Mouse (Mus musculus): ENCODE results near the gene Tbata.

The Tbata gene

DNA sequence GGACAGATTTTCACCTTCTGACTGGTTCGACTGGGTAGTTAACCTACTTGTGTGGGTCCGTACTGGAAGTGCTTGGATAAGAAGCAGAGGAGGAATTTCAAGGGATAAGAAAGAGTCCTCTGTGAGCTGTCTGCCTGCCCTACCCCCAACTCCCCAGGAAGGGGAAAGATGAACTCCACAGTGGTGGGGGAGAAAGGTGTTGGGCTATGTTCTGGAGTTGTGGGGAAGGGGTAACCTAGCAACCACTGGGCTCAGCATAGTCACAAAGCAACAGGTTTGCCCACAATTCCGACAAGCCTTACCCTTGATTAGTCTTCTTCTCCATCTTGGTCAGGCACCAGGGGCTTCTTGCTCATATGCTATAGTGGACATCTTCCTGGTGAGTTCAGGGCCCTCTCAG lies at the start of gene Tbata:
Tbata (plus strand) TSS at position 301 of the 400 bp plus-strand sequence.
- DNase-seq, result no peak

DNA sequence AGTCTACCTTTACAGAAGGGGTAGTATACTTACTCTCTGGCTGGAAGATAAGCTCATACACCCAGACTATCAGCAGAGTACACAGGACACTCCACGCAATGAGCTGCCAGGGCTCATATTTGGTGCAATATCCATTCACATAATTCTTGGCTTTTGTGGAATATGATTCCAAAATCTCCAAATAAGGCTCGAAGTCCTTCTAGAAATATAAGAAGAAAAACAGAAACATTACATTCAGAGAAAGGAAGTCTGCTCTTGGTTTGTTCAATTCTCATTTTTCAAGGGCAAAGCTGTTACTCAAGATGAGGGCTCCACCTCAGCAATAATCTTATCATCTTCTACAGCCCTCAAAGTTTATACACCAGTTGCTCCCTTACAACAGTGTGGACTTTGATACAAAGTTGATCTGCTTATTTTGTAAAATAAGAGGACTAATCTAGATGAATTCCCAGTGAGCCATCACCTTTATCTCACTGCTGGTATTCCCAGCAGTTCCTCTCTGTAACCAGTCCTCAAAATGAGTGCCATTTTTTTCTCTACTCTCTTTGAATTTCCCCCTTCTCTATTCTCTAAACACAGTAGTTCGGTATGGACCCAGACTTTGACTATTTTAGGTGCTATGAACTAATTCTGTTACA lies 48.4 kb upstream of the Tbata start:
- DNase-seq, result no peak

DNA sequence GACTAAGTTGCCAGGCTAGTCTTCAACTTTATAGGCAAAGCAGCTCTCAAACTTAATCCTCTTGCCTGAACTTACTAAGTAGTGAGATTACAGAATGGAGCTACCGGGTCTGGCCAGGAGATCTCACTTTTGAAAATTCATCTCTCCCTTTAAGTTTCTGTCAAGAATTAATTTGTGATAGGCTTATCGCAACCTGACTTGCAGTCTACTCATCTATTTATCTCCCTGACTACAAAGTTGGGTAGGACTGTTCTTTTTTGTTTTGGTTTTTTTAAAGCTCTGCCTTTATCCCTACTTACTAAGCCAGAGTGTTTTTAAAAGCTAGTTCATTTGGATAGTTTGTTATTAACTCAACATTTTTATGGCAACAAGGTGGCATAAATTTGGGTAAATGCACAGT lies 47.3 kb upstream of the Tbata start:
- no peak for DNase-seq

DNA sequence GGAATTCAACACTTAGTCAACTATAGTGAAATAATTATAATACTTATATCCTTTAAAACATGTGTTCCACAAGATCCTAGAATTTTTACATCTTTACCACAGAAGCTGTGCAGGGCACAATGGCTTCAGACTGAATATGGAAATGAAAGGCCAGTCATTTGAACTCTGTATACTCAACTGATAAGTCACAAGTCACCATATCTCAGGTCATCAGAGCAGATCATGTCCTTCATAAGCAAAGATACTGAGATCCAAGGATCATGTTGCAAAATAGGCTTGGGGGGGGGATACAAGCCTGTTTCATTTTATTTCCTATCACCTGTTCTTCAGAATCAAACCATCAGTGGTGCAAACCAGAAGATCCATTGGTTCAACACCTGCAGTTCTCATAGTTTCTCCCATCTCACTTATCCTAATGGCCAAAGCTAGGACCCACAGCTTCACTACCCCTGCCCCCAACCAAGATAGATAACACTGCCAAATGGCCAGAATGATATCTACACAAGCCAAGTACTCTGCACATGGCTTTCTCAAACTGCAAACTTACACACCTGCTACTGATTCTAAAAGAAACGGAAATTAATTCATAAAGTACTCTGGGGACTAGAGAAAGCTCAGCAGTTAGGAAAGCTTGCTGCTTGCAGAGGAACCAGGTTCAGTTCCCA lies 42.9 kb upstream of the Tbata start:
- no peak for DNase-seq

DNA sequence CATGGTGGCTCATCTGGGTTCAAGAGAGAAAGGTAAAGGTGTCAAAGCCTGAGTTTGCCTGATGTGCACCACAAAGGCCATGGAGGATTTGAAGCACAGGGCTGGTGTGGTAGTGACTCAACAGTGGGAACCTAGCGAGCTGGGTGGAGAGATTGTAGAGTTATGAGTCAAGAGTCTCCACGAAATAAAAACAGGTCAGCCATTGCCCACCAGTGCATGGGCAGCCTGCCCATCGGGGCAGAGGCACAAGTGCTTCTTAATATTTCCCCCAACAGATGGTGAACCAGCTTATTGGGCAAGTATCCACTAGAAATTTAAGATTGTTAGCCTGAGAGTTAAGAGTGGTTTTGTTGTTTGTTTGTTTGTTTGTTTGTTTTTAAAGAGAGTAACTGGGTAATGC lies 40.8 kb upstream of the Tbata start:
- DNase-seq, result peak; percentile 47 to 68

DNA sequence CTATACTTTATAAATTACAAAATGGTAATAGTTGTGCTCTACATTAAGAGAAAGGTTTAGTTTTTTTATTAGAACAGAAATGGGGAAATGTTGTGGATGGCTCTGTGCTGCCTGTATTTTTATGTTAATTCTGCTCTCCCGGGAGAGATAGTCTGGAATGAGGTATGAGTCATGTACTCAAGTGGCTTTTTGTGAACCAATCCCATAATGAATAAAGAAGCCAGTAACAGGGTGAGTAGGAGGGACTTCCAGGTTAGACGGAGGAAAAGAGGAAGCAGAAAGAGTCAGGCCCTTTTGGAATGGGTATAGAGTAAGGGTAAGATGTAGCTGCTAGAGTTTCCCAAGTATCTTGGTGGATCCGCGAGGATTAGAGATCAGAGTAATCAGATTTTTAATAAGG lies 37.7 kb upstream of the Tbata start:
- DNase-seq, result no peak

DNA sequence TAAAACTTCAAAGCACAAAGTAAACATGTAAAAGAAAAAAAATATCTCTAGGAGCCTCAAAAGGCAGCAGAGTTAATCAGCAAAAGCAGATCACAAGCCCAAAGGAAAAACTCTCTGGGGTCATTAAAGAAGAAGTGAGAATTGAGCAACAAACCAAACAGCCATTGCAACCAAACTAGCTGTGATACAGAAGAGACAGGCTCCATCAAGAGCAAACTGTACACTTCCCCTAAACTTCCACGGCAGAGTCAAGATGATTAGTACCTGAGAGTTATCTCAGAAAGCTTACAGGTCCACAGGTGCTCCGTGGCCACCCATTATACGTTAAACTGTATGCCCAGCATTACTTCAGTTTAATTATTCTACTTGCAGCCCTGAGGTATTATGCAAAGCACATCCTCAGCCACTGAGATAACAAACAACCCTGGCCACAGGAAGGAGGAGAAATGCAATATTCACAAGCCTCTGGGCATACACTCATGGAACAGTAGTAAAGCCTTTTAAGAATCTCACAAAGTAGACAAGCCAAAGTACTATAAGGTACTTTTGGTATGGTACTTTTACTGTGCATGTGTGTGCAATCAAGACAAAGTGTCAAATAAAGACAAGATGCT lies 36.4 kb upstream of the Tbata start:
- DNase-seq, result no peak

DNA sequence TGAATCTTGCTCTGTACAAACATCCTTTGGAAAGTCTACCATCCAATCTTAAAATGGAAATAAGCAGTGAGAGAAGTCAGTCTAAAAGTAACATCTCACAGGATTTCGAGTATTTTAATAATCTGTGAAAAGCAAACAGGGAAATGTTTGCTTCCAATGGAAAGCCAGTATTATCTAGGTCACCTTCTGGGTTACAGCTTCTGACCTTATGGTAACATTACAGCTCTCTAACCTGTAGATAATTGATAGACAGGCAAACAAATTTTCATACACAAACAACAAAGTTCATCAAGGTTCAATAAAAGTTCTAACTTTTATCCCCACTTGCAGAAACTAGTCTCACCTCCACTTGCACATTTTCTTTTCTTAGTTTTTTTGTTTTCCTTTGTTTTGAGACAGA lies 34.2 kb upstream of the Tbata start:
- no peak for DNase-seq

DNA sequence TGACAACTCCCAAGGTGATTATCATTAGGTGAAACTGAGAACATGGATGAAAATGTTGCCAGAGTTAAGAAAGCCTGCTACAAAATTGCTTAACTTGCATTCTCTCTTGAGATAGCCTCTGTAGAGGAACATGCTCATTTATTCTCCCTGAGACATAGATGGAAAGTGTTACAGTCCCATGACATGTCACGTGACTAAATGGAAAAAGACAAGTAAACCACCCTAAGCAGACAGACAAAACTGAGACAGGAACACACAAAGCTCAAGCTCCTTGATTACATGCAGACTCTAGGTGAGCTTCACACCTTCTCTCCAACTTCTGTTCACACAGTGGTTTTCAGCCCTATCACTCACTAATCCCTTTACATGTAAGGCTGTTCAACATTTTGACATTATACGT lies 28.4 kb upstream of the Tbata start:
- no peak for DNase-seq

DNA sequence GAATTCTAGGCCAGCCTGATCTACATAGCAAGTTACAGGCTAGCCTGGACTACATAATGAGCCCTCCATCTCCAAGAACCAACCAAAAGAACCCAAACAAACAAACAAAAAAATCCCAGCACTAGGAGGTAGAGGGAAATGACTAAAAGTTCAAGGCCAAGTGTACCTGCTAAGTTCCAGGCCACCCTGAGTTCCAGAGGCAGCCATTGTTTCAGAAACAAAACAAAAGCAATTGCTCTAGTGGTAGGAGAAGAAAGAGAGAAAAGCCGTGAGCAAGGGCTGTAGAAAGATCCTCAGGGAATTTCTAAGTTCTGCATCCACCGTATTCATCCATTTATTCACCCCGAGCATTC lies 26.0 kb upstream of the Tbata start:
- no peak for DNase-seq

DNA sequence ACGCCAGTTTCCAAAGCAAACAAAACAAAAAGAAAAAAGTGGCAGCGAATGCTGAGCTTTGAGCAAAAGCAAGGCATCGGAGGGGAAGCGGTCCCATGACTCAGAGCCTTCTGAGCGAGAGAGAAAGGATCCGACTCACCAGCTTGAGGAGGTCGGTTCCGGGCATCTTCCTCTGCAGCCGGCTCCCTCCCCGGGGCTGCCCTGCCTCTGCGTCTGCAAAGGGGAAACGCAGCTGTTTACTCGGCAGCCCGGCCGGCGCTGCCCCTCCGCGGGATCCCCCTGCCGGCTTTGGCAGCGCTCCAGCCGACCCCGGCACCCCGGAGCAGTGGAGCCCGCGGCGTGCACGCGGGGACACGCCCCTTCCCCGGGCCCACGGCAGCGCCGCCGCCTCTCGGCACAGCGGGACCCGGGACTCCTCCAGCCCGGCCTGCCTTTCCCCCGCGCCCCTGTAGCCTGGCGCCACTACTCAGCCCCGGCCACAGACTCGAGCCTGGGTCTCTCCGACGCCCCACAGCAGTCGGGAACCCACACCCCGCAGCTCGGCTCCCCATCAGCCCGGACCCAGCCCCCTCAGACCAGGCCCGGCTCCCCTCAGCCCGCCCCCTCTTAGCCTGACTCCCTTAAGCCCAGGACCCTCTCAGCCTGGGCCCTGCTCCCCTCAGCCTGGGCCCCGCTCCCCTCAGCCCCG lies 25.5 kb upstream of the Tbata start:
- peak; percentile 55 to 69 for DNase-seq

DNA sequence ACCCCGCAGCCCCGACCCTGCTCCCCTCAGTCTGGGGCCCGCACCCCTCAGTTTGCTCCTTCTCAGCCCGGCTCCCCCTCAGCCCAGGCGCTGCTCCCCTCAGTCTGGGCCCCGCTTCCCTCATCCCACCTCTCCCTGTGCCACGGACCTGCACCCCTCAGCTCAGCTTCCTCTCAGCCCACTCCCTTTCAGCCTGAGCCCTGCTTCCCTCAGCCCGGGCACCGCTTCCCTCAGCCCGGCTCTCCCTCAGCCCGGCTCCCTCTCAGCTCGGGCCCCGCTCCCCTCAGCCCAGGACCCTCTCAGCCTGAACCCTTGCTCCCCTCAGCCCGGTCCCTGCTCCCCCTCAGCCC lies 25.0 kb upstream of the Tbata start:
- DNase-seq, result no peak

DNA sequence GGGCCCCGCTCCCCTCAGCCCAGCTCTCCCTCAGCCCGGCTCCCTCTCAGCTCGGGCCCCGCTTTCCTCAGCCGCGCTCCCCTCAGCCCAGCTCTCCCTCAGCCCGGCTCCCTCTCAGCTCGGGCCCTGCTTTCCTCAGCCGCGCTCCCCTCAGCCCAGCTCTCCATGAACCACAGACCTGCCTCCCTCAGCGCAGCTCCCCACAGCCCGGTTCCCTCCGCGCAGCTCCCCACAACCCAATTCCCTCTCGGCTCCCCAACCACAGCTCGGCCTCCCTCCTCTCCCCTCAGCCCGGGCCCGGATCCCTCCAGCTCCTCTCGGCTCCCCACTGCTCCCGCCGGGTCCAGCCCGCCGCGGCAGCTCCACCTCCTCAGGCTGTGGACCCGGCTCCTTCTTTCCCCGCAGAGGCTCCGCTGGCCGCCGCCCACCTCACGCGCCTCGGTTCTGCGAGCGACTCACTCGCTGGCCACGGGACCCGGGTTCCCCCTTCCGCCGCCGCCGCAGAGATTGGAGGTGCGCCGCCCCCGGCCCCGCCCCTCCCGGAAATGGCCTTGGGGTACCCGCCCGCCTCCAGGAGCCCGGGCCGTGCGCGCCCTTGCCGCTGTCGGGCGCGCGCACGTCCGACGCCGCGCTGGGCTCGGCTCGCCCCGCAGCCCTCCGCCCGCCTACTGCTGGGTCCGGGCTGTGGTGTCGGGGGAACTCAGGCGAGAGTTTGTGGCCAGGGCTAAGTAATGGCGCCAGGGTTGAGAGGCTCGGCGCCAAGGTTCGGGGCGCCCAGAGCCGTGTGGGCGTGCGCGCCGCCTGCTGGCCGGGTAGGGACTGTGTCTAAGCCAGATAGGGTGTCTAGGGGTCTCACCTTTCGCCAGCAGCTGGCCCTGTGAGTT lies 24.4 kb upstream of the Tbata start, which contains the start of gene Sgpl1:
Sgpl1 (minus strand) TSS at position 547 of the 884 bp plus-strand sequence.
- peak; percentile 92 to 97 for DNase-seq

DNA sequence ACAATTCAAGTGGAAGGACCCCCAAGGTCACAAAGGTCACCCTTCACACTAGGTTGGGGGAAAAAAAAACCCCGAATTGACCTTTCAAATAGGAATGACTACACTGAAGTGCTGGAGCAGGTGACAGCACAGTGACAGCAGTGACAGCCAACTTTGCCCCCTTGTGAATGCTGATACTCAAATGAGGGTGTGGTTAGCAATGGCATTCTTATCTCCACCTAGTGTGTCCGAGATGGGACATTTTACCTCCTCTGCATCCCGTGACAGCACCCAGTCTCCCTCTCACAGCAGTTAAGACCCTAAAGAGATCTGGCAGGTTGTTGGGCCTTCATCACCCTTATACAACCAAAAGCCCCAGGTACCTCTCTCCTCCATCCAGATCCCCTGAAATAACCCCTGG lies 22.3 kb upstream of the Tbata start:
- no peak for DNase-seq

DNA sequence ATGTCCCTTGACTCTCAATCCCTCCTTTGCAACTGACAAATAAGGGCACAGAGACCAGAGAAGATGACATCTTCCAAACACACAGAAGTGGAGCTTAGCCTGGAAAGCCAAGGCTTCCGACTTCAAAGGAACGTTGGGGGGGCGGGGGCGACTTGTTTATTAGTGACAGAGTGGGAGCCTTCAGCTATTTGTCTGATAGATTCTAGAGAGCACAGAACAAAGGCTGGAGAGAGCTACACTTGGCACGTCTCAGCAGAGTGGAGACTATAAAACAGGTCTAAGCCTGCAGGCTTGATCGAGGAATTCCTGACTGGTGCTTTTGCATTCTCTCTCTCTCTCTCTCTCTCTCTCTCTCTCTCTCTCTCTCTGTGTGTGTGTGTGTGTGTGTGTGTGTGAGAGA lies 21.1 kb upstream of the Tbata start:
- DNase-seq, result no peak

DNA sequence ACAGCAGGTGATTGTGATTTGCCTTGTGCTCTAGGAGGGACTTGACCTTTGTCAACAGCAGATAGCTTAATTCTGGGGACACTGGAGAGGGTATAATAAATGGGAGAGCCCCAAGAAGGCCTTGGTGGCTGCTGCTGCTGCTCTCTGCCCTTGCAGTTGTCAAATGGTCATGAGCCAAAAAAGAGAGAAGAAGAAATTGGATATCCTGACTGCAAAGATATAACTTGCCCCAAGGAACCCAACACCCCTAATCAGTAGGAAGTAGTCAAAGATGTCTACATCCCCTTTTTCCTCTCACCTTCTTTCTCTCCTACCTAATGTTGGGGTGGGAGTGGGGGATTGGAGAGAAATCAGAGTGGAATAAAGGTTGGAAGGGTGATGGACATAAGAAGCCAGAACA lies 19.6 kb upstream of the Tbata start:
- no peak for DNase-seq

DNA sequence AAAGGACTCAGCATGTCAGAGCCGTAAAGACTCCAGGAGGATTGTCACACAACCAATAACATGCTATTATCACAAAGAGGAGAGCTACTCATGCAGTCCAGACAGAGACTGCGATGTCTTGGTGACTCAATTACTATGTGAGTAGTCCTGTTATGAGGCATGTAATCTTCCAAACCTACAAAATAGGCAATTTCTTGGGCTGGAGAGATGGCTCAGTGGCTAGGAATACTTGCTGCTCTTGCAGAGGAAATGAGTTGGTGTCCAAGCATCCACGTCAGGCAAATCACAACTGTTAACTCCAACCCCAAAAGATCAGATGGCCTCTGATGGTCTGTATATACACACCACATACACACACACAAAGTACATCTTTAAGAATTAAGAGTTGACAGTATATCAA lies 16.1 kb upstream of the Tbata start:
- no peak for DNase-seq

DNA sequence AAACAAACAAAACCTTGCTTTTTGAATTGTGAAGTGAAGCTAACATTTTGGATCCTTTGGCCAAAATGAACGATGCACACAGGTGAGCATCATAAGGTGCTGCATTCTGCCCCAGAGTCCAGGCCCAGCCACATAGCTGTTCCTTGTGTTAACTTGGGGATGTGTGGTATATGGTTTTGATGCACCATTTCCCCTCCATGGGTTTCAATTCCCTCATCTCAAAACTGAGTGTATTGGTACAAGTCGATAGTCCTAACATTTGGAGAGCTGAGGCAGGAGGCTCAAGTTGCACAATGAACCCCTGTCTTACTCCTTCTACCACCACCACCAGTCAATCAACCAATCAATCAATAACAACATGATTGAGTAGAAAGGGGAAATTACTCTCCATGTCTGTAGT lies 15.3 kb upstream of the Tbata start:
- no peak for DNase-seq

DNA sequence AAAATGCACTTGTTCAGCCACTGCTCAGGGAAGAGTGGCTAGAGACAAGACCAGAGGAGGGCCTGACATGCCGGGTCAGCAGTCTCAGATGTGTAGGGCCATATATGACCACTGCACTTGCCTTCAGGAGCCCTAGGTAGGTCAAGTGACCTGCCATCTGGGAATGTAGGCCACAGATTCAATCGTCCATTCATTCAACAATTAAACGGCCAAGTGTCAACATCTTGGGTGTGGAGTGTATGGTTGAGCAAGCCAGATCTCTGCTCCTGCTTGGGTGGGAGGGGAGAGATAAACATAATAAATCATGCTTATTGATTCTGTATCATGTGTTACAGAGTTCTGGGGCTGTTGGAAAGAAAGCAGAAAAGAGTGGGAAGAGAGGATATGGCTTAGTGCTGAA lies 13.2 kb upstream of the Tbata start:
- DNase-seq, result no peak

DNA sequence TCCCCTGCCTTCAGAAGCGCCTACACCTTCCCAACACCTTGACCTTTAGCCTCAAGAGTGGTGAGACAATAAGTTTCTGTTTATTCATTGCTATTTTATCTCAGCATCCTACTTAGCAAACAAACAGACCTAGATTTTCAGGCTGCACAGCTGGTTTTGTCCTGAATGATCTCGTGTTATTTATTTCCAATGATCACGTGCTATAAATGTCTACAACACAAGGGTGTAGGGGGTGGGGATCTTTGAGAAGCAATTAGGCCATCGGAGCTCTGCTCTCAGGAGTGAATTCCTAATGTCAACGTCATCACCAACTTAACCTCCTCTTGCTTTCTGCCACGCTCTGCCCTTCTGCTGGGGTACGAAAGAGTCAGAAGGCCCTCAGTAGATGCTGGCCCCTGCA lies 11.7 kb upstream of the Tbata start:
- no peak for DNase-seq

DNA sequence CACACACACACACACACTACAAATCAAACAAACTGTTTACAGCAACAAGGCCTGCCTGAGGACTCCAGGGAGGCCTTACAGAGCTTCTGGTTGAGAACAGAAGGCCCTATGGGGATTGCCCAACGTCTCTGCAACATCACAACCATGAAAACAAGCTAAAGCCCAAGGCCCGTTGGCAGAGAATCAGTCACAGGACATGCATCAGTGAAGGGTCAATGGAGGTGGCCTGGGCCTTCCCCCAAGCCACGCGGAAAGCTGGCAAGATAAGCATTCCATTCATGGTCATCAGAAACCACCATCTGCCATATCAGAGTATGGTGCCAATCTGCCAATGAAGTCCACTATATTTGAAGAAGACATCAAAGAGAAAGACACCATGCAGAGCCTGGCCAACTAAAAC lies 11.1 kb upstream of the Tbata start:
- peak; percentile 25 to 43 for DNase-seq

DNA sequence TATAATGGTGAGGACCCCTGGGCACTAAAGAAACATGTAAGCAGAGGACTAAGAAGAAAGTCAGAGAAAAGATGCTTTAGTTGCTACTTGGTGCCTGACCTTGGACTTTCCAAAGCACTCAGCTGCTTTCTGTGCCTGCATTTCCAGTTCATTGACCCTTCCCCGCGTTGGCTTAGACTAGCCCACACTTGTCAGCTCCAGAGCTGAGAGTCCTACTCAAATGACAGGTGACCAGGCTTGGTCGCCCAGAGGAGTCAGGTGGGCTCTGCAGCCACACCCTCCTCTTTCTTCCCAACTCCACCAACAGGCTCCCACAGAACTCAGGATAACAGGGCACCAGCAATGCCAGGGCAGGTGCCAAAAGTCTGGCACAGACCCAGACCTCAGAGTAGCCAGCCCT lies 9.4 kb upstream of the Tbata start:
- no peak for DNase-seq
